Mouse (Mus musculus) lung, embryonic 16.5 days (tissue): ENCODE measurements around the gene Palb2. TPM values are rescaled to one million over a fixed set of nuclear protein-coding genes. Genes with fewer than 3 reads are reported as not detected.

Source experiments
- ATAC-seq: fragments of 200-750 bp; cut with Nextera tagmentation; 2 replicates; pipeline ENCODE4 v1.8.0; 2017; ENCODE audit warnings: low read depth, mild to moderate bottlenecking, moderate library complexity
- H3K27ac ChIP-seq: fragments of 300-500 bp; sonication (generic); 2 replicates; pipeline ENCODE4 v1.5.1; 2014; ENCODE audit warnings: mild to moderate bottlenecking, control low read depth, low read length
- H3K27me3 ChIP-seq: fragments of 300-500 bp; sonication (generic); 2 replicates; pipeline ENCODE4 v1.6.1; 2014; ENCODE audit warnings: low read depth, low read length, mixed read lengths; ENCODE audit not compliant: control insufficient read depth, insufficient read depth
- H3K36me3 ChIP-seq: fragments of 300-500 bp; sonication (generic); 2 replicates; pipeline ENCODE4 v1.6.1; 2014; ENCODE audit warnings: low read length; ENCODE audit not compliant: control insufficient read depth, insufficient read depth
- H3K4me1 ChIP-seq: fragments of 300-500 bp; sonication (generic); replicated peaks from 2 replicates; pipeline ENCODE4 v1.6.1; 2014; ENCODE audit warnings: low read length, mixed read lengths; ENCODE audit not compliant: control insufficient read depth, insufficient read depth
- H3K4me2 ChIP-seq: fragments of 300-500 bp; sonication (generic); 2 replicates; pipeline ENCODE4 v1.6.1; 2014; ENCODE audit warnings: low read depth, low read length, control low read depth
- H3K4me3 ChIP-seq: fragments of 300-500 bp; sonication (generic); 2 replicates; pipeline ENCODE4 v1.5.1; 2014; ENCODE audit warnings: mild to moderate bottlenecking, low read length, control low read depth
- H3K9ac ChIP-seq: fragments of 300-500 bp; sonication (generic); 2 replicates; pipeline ENCODE4 v1.6.1; 2014; ENCODE audit warnings: low read length, control low read depth
- H3K9me3 ChIP-seq: fragments of 300-500 bp; sonication (generic); 2 replicates; pipeline ENCODE4 v1.6.1; 2016; ENCODE audit warnings: low read length; ENCODE audit not compliant: control insufficient read depth
- WGBS: fragments of 180-500 bp; shearing (Covaris S2); extraction: QIAGEN DNeasy Blood & Tissue Kit; methylation state at CpG from one replicate; pipeline ENCODE4 v1.1.7; 2014; 5-methylcytosine and 5-hydroxymethylcytosine counted together
- polyA plus RNA-seq: library from polyadenylated mRNA; unstranded; fragments of >200 nt; fragmentation: Nextera tagmentation; extraction: Ambion mirVana; gene quantifications from 2 replicates; pipeline ENCODE4 v1.2.1, GENCODE M21; 2015

The Palb2 gene
- polyA plus RNA-seq, result 15.0 and 18.4 TPM in 2 replicates

GRCm38 (mm10) chr7:122132497-122133337 is at the start of gene Palb2, which contains the start of gene Dctn5:
Gene Palb2, minus strand, starts transcription at chr7:122132985.
Gene Dctn5, plus strand, starts transcription at chr7:122133041.
- peak within 1 kb of the TSS; percentile 94 for H3K9ac ChIP-seq
- H3K27me3 ChIP-seq, result no peaks in the 10 kb centered on the region
- peaks cover 22% of the 10 kb centered on the region for H3K36me3 ChIP-seq
- H3K4me3 ChIP-seq, result peak within 1 kb of the TSS; percentile 91
- peak within 1 kb of the TSS; percentile 69 for H3K4me2 ChIP-seq
- WGBS, result 0% methylated on average over 54 of the region's 54 CpGs
- peak within 1 kb of the TSS; percentile 42; the same call in 1 of the 2 replicates for H3K27ac ChIP-seq
- peaks cover 8% of the 10 kb centered on the region for H3K4me1 ChIP-seq
- H3K9me3 ChIP-seq, result no peaks in the 10 kb centered on the region
- ATAC-seq, result peak; percentile 99

- 78% methylated on average over 7 of the region's 7 CpGs for WGBS
- no peaks in the 10 kb centered on the region for H3K36me3 ChIP-seq
- H3K4me2 ChIP-seq, result no peak overlapping the region
- H3K27ac ChIP-seq, result no peak overlapping the region
- H3K4me3 ChIP-seq, result no peak overlapping the region
- H3K9me3 ChIP-seq, result no peaks in the 10 kb centered on the region
- no peak for ATAC-seq
- no peak overlapping the region for H3K9ac ChIP-seq
- no peaks in the 10 kb centered on the region for H3K27me3 ChIP-seq
- H3K4me1 ChIP-seq, result no peaks in the 10 kb centered on the region
Measured at GRCm38 (mm10) chr7:122180720-122181119, 47.9 kb upstream of the Palb2 start.

GRCm38 (mm10) chr7:122171613-122172012 is 38.8 kb upstream of the Palb2 start:
- Histone ChIP-seq H3K4me3 (no peak overlapping the region), H3K4me2 (no peak overlapping the region), H3K27me3 (no peaks in the 10 kb centered on the region), H3K9ac (no peak overlapping the region), H3K36me3 (peaks cover 38% of the 10 kb centered on the region), H3K4me1 (no peaks in the 10 kb centered on the region), H3K27ac (no peak overlapping the region), H3K9me3 (no peaks in the 10 kb centered on the region)
- no peak for ATAC-seq
- WGBS, result 56% methylated on average over 10 of the region's 10 CpGs

- no peaks in the 10 kb centered on the region for H3K4me1 ChIP-seq
- H3K9me3 ChIP-seq, result no peaks in the 10 kb centered on the region
- no peak overlapping the region for H3K4me3 ChIP-seq
- H3K27ac ChIP-seq, result no peak overlapping the region
- 71% methylated on average over 6 of the region's 6 CpGs for WGBS
- no peaks in the 10 kb centered on the region for H3K27me3 ChIP-seq
- peaks cover 47% of the 10 kb centered on the region for H3K36me3 ChIP-seq
- H3K9ac ChIP-seq, result no peak overlapping the region
- ATAC-seq, result no peak
- H3K4me2 ChIP-seq, result no peak overlapping the region
Measured at GRCm38 (mm10) chr7:122170705-122171104, 37.9 kb upstream of the Palb2 start.

GRCm38 (mm10) chr7:122167203-122167602 is 34.4 kb upstream of the Palb2 start:
- Histone ChIP-seq H3K4me3 (no peak overlapping the region), H3K27ac (no peak overlapping the region), H3K9me3 (no peaks in the 10 kb centered on the region), H3K4me2 (no peak overlapping the region), H3K27me3 (no peaks in the 10 kb centered on the region), H3K4me1 (no peaks in the 10 kb centered on the region), H3K36me3 (peaks cover 70% of the 10 kb centered on the region), H3K9ac (no peak overlapping the region)
- no peak for ATAC-seq
- 93% methylated on average over 7 of the region's 7 CpGs for WGBS

GRCm38 (mm10) chr7:122163766-122164165 is 31.0 kb upstream of the Palb2 start:
- Histone ChIP-seq H3K36me3 (peaks cover 53% of the 10 kb centered on the region), H3K4me2 (no peak overlapping the region), H3K9me3 (no peaks in the 10 kb centered on the region), H3K4me3 (no peak overlapping the region), H3K9ac (no peak overlapping the region), H3K27me3 (no peaks in the 10 kb centered on the region), H3K4me1 (peaks cover 12% of the 10 kb centered on the region), H3K27ac (no peak overlapping the region)
- ATAC-seq, result no peak
- 93% methylated on average over 8 of the region's 8 CpGs for WGBS

- peak overlapping the region; percentile 85 for H3K27ac ChIP-seq
- 0% methylated on average over 12 of the region's 12 CpGs for WGBS
Measured at GRCm38 (mm10) chr7:122160037-122160436, 27.3 kb upstream of the Palb2 start.

GRCm38 (mm10) chr7:122158915-122159902 is 26.4 kb upstream of the Palb2 start, which contains the start of gene Plk1:
Gene Plk1, plus strand, starts transcription at chr7:122159439.
- Histone ChIP-seq H3K4me3 (peak within 1 kb of the TSS; percentile 74), H3K36me3 (peaks cover 16% of the 10 kb centered on the region), H3K4me1 (peaks cover 19% of the 10 kb centered on the region), H3K4me2 (peak within 1 kb of the TSS; percentile 96), H3K9me3 (no peaks in the 10 kb centered on the region), H3K27me3 (no peaks in the 10 kb centered on the region), H3K9ac (peak within 1 kb of the TSS; percentile 75), H3K27ac (peak within 1 kb of the TSS; percentile 85)
- WGBS, result under 1% methylated on average over 63 of the region's 63 CpGs
- ATAC-seq, result peak; percentile 94

More at GRCm38 (mm10) chr7:122160037-122160436, 27.3 kb upstream of the Palb2 start:
- ATAC-seq, result 0 out of 2 replicates have a peak, but pooled peaks have one; percentile 12
- Histone ChIP-seq H3K36me3 (peaks cover 21% of the 10 kb centered on the region), H3K4me2 (peak overlapping the region; percentile 96), H3K27me3 (no peaks in the 10 kb centered on the region), H3K9me3 (no peaks in the 10 kb centered on the region), H3K4me1 (peaks cover 19% of the 10 kb centered on the region), H3K9ac (peak overlapping the region; percentile 75), H3K4me3 (peak overlapping the region; percentile 74)
